Mouse (Mus musculus): ENCODE results near the gene Olfr1297.

DNA sequence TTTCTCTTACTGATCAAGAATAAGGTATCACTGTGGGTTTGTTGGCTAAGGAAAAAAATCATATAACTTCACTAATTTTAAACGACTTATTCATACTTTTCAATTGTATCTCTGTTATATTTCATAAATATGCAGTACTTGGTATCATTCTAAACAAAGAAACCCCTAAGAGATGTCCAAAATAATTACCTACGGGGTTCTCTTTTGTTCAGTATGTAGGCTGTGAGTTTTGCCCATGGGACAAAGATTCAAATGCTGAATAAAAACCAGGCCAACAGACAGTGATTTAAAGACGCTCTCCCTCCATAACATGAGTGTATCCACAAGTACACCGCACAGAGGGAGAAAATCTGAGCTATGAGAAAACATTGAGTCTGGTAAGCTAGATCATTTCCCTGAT is 34.8 kb upstream of the Olfr1297 start, which contains the start of gene Olfr1299:
- TF ChIP-seq CTCF (conservative IDR thresholded peaks at IDR 0.05; ENCODE audit: low read length), result no peak
- no peak for TF ChIP-seq POU5F1 (IDR thresholded peaks at IDR 0.05; ENCODE audit: borderline replicate concordance, low read length)
- TF ChIP-seq NANOG (IDR thresholded peaks at IDR 0.05; ENCODE audit: borderline replicate concordance, low read length), result no peak
